Mouse (Mus musculus) liver, postnatal 0 days (tissue): ENCODE results near the gene Ptprg. TPM values are rescaled to one million over a fixed set of nuclear protein-coding genes. Genes with fewer than 3 reads are reported as not detected.
"Not testable (repeated sequence)": the region's sequence is repeated elsewhere in the genome, so short reads cannot be mapped to it uniquely, and the experiment has no call there.

Experiments
- ATAC-seq: fragments of 200-750 bp; cut with Nextera tagmentation; 2 replicates; pipeline ENCODE4 v1.8.0; 2017; ENCODE audit warnings: mild to moderate bottlenecking, moderate library complexity
- DNase-seq: peaks from one replicate; pipeline ENCODE4 v3.0.0-alpha.2; 2016
- H3K27ac ChIP-seq: fragments of 300-500 bp; sonication (generic); 2 replicates; pipeline ENCODE4 v1.5.1; 2014; ENCODE audit warnings: antibody characterized with exemption, moderate library complexity, mild to moderate bottlenecking, low read depth
- H3K27me3 ChIP-seq: fragments of 300-500 bp; sonication (generic); 2 replicates; pipeline ENCODE4 v1.6.1; 2014; ENCODE audit warnings: low read length, control low read depth, mixed read lengths; ENCODE audit not compliant: insufficient read depth
- H3K36me3 ChIP-seq: fragments of 300-500 bp; sonication (generic); replicated peaks from 2 replicates; pipeline ENCODE4 v1.6.1; 2014; ENCODE audit warnings: mild to moderate bottlenecking, control low read depth, low read length, moderate library complexity, mixed read lengths; ENCODE audit not compliant: insufficient read depth
- H3K4me1 ChIP-seq: fragments of 300-500 bp; sonication (generic); 2 replicates; pipeline ENCODE4 v1.6.1; 2014; ENCODE audit warnings: antibody characterized with exemption, mild to moderate bottlenecking, control low read depth; ENCODE audit not compliant: insufficient read depth
- H3K4me2 ChIP-seq: fragments of 300-500 bp; sonication (generic); 2 replicates; pipeline ENCODE4 v1.6.1; 2014; ENCODE audit warnings: low read depth, mild to moderate bottlenecking, low read length, moderate library complexity, mixed read lengths
- H3K4me3 ChIP-seq: fragments of 300-500 bp; sonication (generic); 2 replicates; pipeline ENCODE4 v1.5.1; 2014; ENCODE audit warnings: low read depth, low read length
- H3K9ac ChIP-seq: fragments of 300-500 bp; sonication (generic); replicated peaks from 2 replicates; pipeline ENCODE4 v1.6.1; 2014; ENCODE audit warnings: mild to moderate bottlenecking, moderate library complexity
- H3K9me3 ChIP-seq: fragments of 300-500 bp; sonication (generic); 2 replicates; pipeline ENCODE4 v1.6.1; 2016; ENCODE audit warnings: mild to moderate bottlenecking, control low read depth, low read length, mixed read lengths
- CTCF ChIP-seq: sonication (generic); IDR thresholded peaks from 2 replicates; pipeline ENCODE4 v1.5.1; 2016; ENCODE audit warnings: antibody characterized with exemption, low read depth
- EP300 ChIP-seq: IDR thresholded peaks from 2 replicates; pipeline ENCODE4 v1.6.1; 2016; ENCODE audit warnings: antibody characterized with exemption, low read depth, mild to moderate bottlenecking
- WGBS: fragments of 180-500 bp; shearing (Covaris S2); extraction: QIAGEN DNeasy Blood & Tissue Kit; methylation state at CpG from one replicate; pipeline ENCODE4 v1.1.7; 2014; ENCODE audit not compliant: insufficient replicate concordance; 5-methylcytosine and 5-hydroxymethylcytosine counted together
- polyA plus RNA-seq: library from polyadenylated mRNA; unstranded; fragments of >200 nt; fragmentation: Nextera tagmentation; extraction: Ambion mirVana; gene quantifications from 2 replicates; pipeline ENCODE4 v1.2.1, GENCODE M21; 2015

Ptprg gene
- polyA plus RNA-seq, 1 experiment from 2014 or later = 2.7 TPM

GRCm38 (mm10) chr14:12047637-12048036 is 494.3 kb downstream of the Ptprg start:
- Histone ChIP-seq H3K27ac (no peak overlapping the region), H3K4me1 (peaks cover 4% of the 10 kb centered on the region; the same call in 1 of the 2 replicates), H3K36me3 (no peaks in the 10 kb centered on the region), H3K27me3 (no peaks in the 10 kb centered on the region), H3K9me3 (no peaks in the 10 kb centered on the region), H3K4me3 (no peak overlapping the region), H3K4me2 (no peak overlapping the region), H3K9ac (no peak overlapping the region)
- no peak for ATAC-seq
- DNase-seq = no peak
- TF ChIP-seq EP300 = no peak
- TF ChIP-seq CTCF = no peak
- WGBS = 63% methylated on average over 4 of the region's 4 CpGs

DNA sequence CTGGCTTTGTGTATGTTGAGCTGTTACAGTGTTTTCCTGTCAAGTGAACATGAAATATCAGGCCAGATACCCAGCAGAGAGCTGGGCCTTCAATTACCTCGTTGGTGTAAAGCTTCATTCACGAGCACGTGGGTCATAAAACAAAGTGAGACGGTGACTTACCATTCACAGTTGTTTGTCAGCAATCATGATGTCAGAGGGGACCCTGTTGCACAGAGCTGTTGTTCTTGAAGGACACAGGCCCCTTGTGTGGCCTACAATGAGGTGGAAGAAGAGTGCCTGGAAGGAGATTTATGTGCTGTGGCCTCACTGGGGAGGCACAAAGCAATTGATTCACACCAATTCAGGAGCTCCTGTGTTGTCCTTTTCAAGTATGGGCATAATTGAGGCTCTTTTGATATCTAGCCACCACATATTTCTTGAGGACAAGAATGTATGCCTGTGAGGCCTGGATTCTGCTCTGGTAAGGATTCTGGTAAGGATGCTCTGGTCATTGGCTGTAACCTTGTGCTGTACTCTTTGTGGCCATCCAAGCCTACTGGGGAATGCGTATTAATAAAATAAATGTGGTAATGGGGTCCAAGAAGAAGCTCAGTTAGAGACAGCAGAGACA is 503.7 kb downstream of the Ptprg start:
- ATAC-seq (no peak), DNase-seq (no peak)
- H3K4me3 ChIP-seq = no peak overlapping the region
- TF ChIP-seq CTCF (no peak), EP300 (no peak)
- no peaks in the 10 kb centered on the region for H3K36me3 ChIP-seq
- no peak overlapping the region for H3K9ac ChIP-seq
- H3K4me1 ChIP-seq = no peaks in the 10 kb centered on the region
- H3K4me2 ChIP-seq = no peak overlapping the region
- no peak overlapping the region for H3K27ac ChIP-seq
- H3K9me3 ChIP-seq = no peaks in the 10 kb centered on the region
- H3K27me3 ChIP-seq = no peaks in the 10 kb centered on the region
- WGBS = 68% methylated on average over 5 of the region's 5 CpGs

- Histone ChIP-seq H3K36me3 (no peaks in the 10 kb centered on the region), H3K4me3 (no peak overlapping the region), H3K9ac (no peak overlapping the region), H3K4me2 (no peak overlapping the region), H3K9me3 (no peaks in the 10 kb centered on the region), H3K27me3 (no peaks in the 10 kb centered on the region), H3K4me1 (no peaks in the 10 kb centered on the region), H3K27ac (no peak overlapping the region)
- DNase-seq (no peak), ATAC-seq (no peak)
- no peak for TF ChIP-seq CTCF
- TF ChIP-seq EP300 = no peak
- WGBS = 67% methylated on average over 2 of the region's 2 CpGs
These were observed 504.5 kb downstream of the Ptprg start for GRCm38 (mm10) chr14:12057856-12058255.

- ATAC-seq (no peak), DNase-seq (no peak)
- no peaks in the 10 kb centered on the region for H3K4me1 ChIP-seq
- no peaks in the 10 kb centered on the region for H3K36me3 ChIP-seq
- no peak for TF ChIP-seq CTCF
- no peak for TF ChIP-seq EP300
- H3K27me3 ChIP-seq = no peaks in the 10 kb centered on the region
- no peaks in the 10 kb centered on the region for H3K9me3 ChIP-seq
- H3K4me3 ChIP-seq = no peak overlapping the region
- no peak overlapping the region for H3K4me2 ChIP-seq
- 82% methylated on average over 7 of the region's 7 CpGs for WGBS
- no peak overlapping the region for H3K27ac ChIP-seq
- H3K9ac ChIP-seq = no peak overlapping the region
These were observed 505.8 kb downstream of the Ptprg start for GRCm38 (mm10) chr14:12059149-12059548.

DNA sequence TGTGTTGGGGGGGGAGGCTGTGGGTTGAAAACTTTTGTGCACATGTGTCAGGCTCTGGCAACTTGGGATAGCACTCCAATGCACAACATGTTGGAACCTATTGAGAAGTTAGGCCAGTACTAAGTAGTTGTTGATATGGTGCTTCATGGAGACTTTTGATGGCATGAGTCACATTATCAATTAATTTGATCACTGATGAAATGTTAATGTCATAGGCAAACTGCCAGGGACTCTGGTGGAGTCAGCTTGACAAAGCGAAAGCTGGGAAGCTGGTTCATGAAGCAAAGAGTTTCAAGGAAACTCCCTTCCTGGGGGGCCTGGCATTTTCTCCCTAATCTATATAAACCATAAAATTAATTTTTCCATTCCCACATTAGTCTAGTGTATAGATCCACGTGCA is 508.0 kb downstream of the Ptprg start:
- WGBS = 86% methylated on average over 1 of the region's 2 CpGs
- not testable (repeated sequence) for H3K27me3 ChIP-seq, H3K4me2 ChIP-seq, H3K9ac ChIP-seq, DNase-seq, H3K27ac ChIP-seq, H3K9me3 ChIP-seq, ATAC-seq, H3K4me1 ChIP-seq, H3K36me3 ChIP-seq, H3K4me3 ChIP-seq

DNA sequence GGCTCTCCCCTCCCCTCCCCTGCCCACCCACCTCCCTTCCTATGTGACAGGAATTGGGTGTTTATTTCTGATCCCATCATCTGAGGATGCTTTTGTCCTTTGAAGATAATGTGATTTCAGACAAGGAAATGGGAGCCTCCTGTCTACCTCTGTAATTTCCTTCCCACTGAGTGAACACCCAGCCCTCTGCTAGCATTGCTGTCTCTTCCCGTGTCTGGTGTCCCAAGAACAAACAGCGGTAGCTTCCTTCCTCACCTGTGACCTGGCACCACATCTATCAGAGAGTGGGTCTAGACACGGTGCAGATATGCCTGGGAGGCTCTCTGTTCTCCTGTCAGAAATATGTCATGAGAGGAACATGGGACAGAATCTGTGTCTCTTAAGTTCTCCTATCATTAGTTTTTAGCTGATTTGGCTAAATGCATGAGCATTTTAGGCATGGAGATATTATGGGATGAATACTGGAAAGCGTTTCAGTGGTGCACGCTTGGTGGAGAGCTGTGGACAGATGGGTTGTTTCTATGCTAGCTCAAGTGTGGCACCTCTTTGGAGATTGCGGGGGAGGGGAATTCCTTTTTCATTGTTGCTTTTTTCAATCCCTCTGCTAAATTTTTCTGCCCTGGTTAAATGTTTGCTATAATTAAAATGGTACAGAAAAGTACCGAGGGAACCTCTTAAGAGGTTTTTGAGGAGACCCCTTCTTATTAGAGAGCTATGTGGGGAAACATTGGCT is 509.5 kb downstream of the Ptprg start:
- H3K4me3 ChIP-seq = no peak overlapping the region
- TF ChIP-seq EP300 = no peak
- no peak for TF ChIP-seq CTCF
- H3K9ac ChIP-seq = no peak overlapping the region
- no peaks in the 10 kb centered on the region for H3K36me3 ChIP-seq
- no peaks in the 10 kb centered on the region for H3K4me1 ChIP-seq
- 75% methylated on average over 7 of the region's 7 CpGs for WGBS
- ATAC-seq (no peak), DNase-seq (no peak)
- no peak overlapping the region for H3K4me2 ChIP-seq
- H3K27ac ChIP-seq = no peak overlapping the region
- H3K9me3 ChIP-seq = no peaks in the 10 kb centered on the region
- H3K27me3 ChIP-seq = no peaks in the 10 kb centered on the region

DNA sequence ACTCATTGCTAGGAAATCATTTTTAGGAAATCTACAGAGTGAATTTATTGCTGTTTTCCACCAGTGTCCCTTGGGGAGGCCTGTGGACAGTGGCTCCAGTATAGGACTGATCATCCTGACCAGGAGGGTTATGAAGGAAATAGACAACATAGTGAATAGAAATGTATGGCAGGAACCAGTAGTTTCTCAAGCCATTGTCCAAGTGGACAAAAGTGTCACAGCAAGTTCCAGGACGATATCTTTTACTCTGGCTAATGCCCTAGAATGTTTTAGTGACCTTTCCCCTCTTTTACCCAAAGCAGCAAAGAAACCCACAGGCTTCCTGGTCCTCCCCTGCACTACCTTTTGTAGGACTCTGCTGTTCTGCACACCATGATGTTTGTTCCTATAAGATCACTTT is 511.7 kb downstream of the Ptprg start:
- TF ChIP-seq CTCF = no peak
- no peak for TF ChIP-seq EP300

More for the DNA sequence above, 511.7 kb downstream of the Ptprg start:
- no peak overlapping the region for H3K4me3 ChIP-seq
- WGBS = 70% methylated on average over 1 of the region's 1 CpGs
- DNase-seq = no peak
- no peaks in the 10 kb centered on the region for H3K9me3 ChIP-seq
- H3K9ac ChIP-seq = no peak overlapping the region
- H3K27ac ChIP-seq = no peak overlapping the region
- ATAC-seq = no peak
- H3K4me2 ChIP-seq = no peak overlapping the region
- no peaks in the 10 kb centered on the region for H3K4me1 ChIP-seq
- H3K36me3 ChIP-seq = no peaks in the 10 kb centered on the region
- H3K27me3 ChIP-seq = no peaks in the 10 kb centered on the region
